Comparison of ENCODE assay signal across 1 mouse cellular context in the genomic region with DNA sequence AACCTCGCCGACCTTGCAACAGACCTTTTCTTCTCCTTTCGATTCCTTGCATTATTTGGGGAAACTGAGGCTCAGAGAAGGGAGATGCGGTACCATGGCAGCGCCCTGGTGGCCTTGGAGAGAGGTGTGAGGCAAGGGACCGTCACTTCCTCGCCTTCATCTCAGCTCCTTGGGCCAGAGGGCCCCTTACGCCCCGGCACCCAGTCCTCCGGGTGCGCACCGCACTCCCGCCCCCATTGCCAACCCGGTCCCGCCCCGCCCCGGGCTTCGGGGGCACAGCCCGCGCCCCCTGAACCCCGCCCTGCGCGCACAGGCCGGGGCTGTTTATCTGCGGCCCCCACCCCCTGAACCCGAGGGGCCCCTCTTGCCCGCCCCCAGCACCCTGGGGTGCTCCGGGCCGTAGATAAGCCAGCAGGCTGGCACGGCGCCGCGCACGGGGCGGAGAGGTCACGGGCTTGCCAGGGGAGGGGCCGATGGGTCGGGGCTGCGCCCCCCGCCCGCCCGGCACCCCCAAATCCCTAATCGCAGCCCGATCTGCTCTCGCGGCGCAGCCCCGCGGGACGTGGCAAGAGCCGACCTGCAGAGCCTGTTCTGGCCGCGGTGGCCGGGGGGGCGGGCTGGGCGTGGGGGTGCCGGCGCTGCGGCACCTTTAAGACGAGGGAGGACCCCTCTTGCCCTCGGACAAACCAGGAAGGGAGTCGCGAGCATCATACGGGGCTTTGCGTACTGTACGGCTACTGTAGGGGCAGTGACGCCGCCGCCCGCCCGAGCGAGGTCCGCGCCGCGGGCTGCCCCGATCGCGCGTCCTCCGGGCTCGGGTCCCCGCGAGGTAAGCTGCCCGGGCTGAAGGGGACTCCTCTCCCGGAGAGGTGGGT.
A peak's percentile ranks its signal among the peaks of the same experiment; 100 is the strongest.
TF ChIP-seq lines count a peak whose summit lies in the region.

No protein-coding gene starts in this region.

TF ChIP-seq in MEL, 35 proteins besides CTCF, POLR2A, EP300 and RAD21:
- TF ChIP-seq UBTF (IDR thresholded peaks at IDR 0.05; ENCODE audit: borderline replicate concordance, insufficient read depth, low read depth, low read length) (no peak), TBP (IDR thresholded peaks at IDR 0.05; ENCODE audit: low read depth, low read length) (peak; percentile 41; the same call in 1 of the 2 replicates), JUND (IDR thresholded peaks at IDR 0.05; ENCODE audit: low read depth, low read length) (0 out of 2 replicates have a peak, but pooled peaks have one; percentile 26), KAT2A (conservative IDR thresholded peaks at IDR 0.05; ENCODE audit: low read depth, low read length) (0 out of 2 replicates have a peak, but pooled peaks have one; percentile 32), USF1 (IDR thresholded peaks at IDR 0.05; ENCODE audit: low read depth, low read length) (no peak; the same call in 1 of the 2 replicates), SIN3A (IDR thresholded peaks at IDR 0.05; ENCODE audit: low read length) (peak; percentile 85), ZMIZ1 (IDR thresholded peaks at IDR 0.05; ENCODE audit: low read depth, low read length) (no peak; the same call in 1 of the 2 replicates), ZNF384 (IDR thresholded peaks at IDR 0.05; ENCODE audit: low read depth, low read length) (peak; percentile 55), NRF1 (IDR thresholded peaks at IDR 0.05; ENCODE audit: insufficient read depth, low read depth, low read length, poor library complexity, severe bottlenecking) (peak; percentile 42; the same call in 1 of the 2 replicates), MXI1 (IDR thresholded peaks at IDR 0.05; ENCODE audit: low read depth, low read length) (peak; percentile 69), SMC3 (IDR thresholded peaks at IDR 0.05; ENCODE audit: low read depth, low read length) (no peak), E2F4 (IDR thresholded peaks at IDR 0.05; ENCODE audit: borderline replicate concordance, low read depth, low read length) (no peak), BHLHE40 (IDR thresholded peaks at IDR 0.05; ENCODE audit: borderline replicate concordance, low read depth, low read length) (peak; percentile 80), MAZ (IDR thresholded peaks at IDR 0.05; ENCODE audit: low read depth, low read length) (peak; percentile 99), MYB (IDR thresholded peaks at IDR 0.05; ENCODE audit: low read depth, low read length) (no peak), MAX (IDR thresholded peaks at IDR 0.05; ENCODE audit: low read length) (no peak), USF2 (IDR thresholded peaks at IDR 0.05; ENCODE audit: borderline replicate concordance in 1 of 2, insufficient read depth in 1 of 2, low read depth in 1 of 2, low read length in 2 of 2) (no peak), MAFK (IDR thresholded peaks at IDR 0.05; ENCODE audit: borderline replicate concordance, low read depth, low read length) (no peak), RCOR1 (IDR thresholded peaks at IDR 0.05; ENCODE audit: low read depth, low read length) (0 out of 2 replicates have a peak, but pooled peaks have one; percentile 6), CHD2 (IDR thresholded peaks at IDR 0.05; ENCODE audit: low read length) (no peak), HCFC1 (IDR thresholded peaks at IDR 0.05; ENCODE audit: low read depth, low read length) (peak; percentile 70; the same call in 1 of the 2 replicates), NELFE (IDR thresholded peaks at IDR 0.05; ENCODE audit: low read depth, low read length) (peak; percentile 64), MEF2A (IDR thresholded peaks at IDR 0.05; ENCODE audit: extremely low read depth, insufficient replicate concordance, low read depth, low read length, poor library complexity, severe bottlenecking) (peak; percentile 32; the same call in 1 of the 2 replicates), TCF12 (IDR thresholded peaks at IDR 0.05; ENCODE audit: low read depth, low read length) (peak; percentile 86), GATA1 (IDR thresholded peaks at IDR 0.05; ENCODE audit: low read depth, low read length) (peak; percentile 53; the same call in 1 of the 2 replicates), GABPA (IDR thresholded peaks at IDR 0.05; ENCODE audit: low read depth, low read length) (no peak), MYC (IDR thresholded peaks at IDR 0.05; ENCODE audit: low read depth, low read length) (peak; percentile 18; the same call in 1 of the 2 replicates), POLR2AphosphoS5 (IDR thresholded peaks at IDR 0.05; ENCODE audit: borderline replicate concordance, low read depth, low read length) (peak; percentile 30; the same call in 1 of the 2 replicates), ELF1 (IDR thresholded peaks at IDR 0.05; ENCODE audit: low read depth, low read length) (peak; percentile 66), POLR2AphosphoS2 (IDR thresholded peaks at IDR 0.05; ENCODE audit: low read length) (peak; percentile 71), ETS1 (IDR thresholded peaks at IDR 0.05; ENCODE audit: low read depth, low read length) (peak; percentile 83), ZC3H11A (IDR thresholded peaks at IDR 0.05; ENCODE audit: low read depth, low read length) (no peak), TAL1 (IDR thresholded peaks at IDR 0.05; ENCODE audit: low read length) (no peak; the same call in 1 of the 2 replicates), ZKSCAN1 (IDR thresholded peaks at IDR 0.05; ENCODE audit: low read depth, low read length) (no peak), CHD1 (IDR thresholded peaks at IDR 0.05; ENCODE audit: low read depth, low read length) (no peak)
TF ChIP-seq in MEL: peak in this region for 20.
